Comparison of ENCODE assay signal across 23 mouse cellular contexts in genomic region chr9:55307557-55307956, GRCm38 (mm10). TPM values are rescaled to one million over a fixed set of nuclear protein-coding genes. Genes with fewer than 3 reads are reported as not detected.
DNase-seq lines count a peak whose midpoint lies in the region; ATAC-seq and TF ChIP-seq lines count a peak whose summit lies in the region.
"Had no signal": no experiment of that assay in that cellular context is flagged by ENCODE, and none has a peak within 500 bp of the region (broad histone marks: within the 10 kb centered on the region; RNA-seq: fewer than 3 reads in every experiment).

No protein-coding gene starts in this region.

- no peak for TF ChIP-seq POLR2A in liver, adult 2 months (IDR thresholded peaks at IDR 0.05; ENCODE audit: extremely low read depth, insufficient read depth, low read length)
- no peak for TF ChIP-seq POLR2A in MEL (IDR thresholded peaks at IDR 0.05; ENCODE audit: control insufficient read depth in 1 of 2, insufficient read depth in 1 of 2, low read depth in 1 of 2, low read length in 2 of 2, poor library complexity in 1 of 2)

- 56% methylated on average over 5 of the region's 5 CpGs for WGBS in liver, adult 2 months

- no peaks in the 10 kb centered on the region for H3K9me3 ChIP-seq in MEL (replicated peaks; ENCODE audit: insufficient read depth, low read length)
- H3K9me3 ChIP-seq: embryonic facial prominence, embryonic 10.5 days; forebrain, embryonic 13.5 days; heart, embryonic 15.5 days; hindbrain, embryonic 10.5 days; intestine, embryonic 15.5 days had no signal

- DNase-seq in liver, adult 2 months (ENCODE audit: extremely low read depth, low read depth, low spot score), result peak; percentile 40
- DNase-seq in liver (no peak), 416B (ENCODE audit: low read depth) (peak; percentile 75), MEL (ENCODE audit: low read depth, low spot score) (peak; percentile 77)
- DNase-seq in right cerebral cortex, adult 18-20 months, result no peak
- DNase-seq in cerebellum, adult 9-10 months, result no peak
- no peak for DNase-seq in right cerebral cortex, postnatal 36 days (ENCODE audit: low spot score in 2 of 2)
- DNase-seq: adrenal gland, adult 2 months; adrenal gland, postnatal 25 days; cerebellum, adult 11 months; cerebellum, adult 8-10 months; cerebellum, postnatal 36 days; forebrain, postnatal 0 days; gastrocnemius, postnatal 14 days; heart, adult 18-20 months; heart, postnatal 14 days had no signal

- no peaks in the 10 kb centered on the region for H3K27me3 ChIP-seq in liver, adult 2 months (ENCODE audit: control insufficient read depth, insufficient read depth, low read length)
- no peaks in the 10 kb centered on the region for H3K27me3 ChIP-seq in MEL (ENCODE audit: control insufficient read depth in 1 of 2, insufficient read depth in 2 of 2, low read length in 2 of 2)
- H3K27me3 ChIP-seq: forebrain, embryonic 13.5 days; heart, embryonic 15.5 days; intestine, embryonic 15.5 days had no signal

- H3K36me3 ChIP-seq in liver, adult 2 months (ENCODE audit: control insufficient read depth, insufficient read depth, low read length), result no peaks in the 10 kb centered on the region
- H3K36me3 ChIP-seq in MEL (ENCODE audit: control insufficient read depth in 1 of 2, insufficient read depth in 2 of 2, low read length in 2 of 2), result peaks cover 0 to 13% of the 10 kb centered on the region in 2 experiments; a peak in 2 of 4 replicates
- H3K36me3 ChIP-seq: embryonic facial prominence, embryonic 10.5 days; heart, embryonic 15.5 days; hindbrain, embryonic 10.5 days; intestine, embryonic 15.5 days had no signal

- H3K27ac ChIP-seq in liver, adult 2 months (replicated peaks; ENCODE audit: insufficient read depth, low read depth, low read length), result no peak overlapping the region
- 0 out of 2 replicates have a peak overlapping the region, but pooled peaks have one; percentile 16 for H3K27ac ChIP-seq in MEL (ENCODE audit: control insufficient read depth, low read depth, low read length)
- H3K27ac ChIP-seq: embryonic facial prominence, embryonic 10.5 days; forebrain, embryonic 13.5 days; heart, embryonic 15.5 days; hindbrain, embryonic 10.5 days; hindbrain, embryonic 14.5 days; intestine, embryonic 15.5 days had no signal

- no peak for TF ChIP-seq RAD21 in MEL (IDR thresholded peaks at IDR 0.05; ENCODE audit: low read depth, low read length)

- TF ChIP-seq CTCF in liver, adult 2 months (IDR thresholded peaks at IDR 0.05; ENCODE audit: low read depth, low read length), result no peak
- no peak for TF ChIP-seq CTCF in MEL (IDR thresholded peaks at IDR 0.05 in 2 of 3, conservative IDR thresholded peaks at IDR 0.05 in 1 of 3; ENCODE audit: control insufficient read depth in 1 of 3, insufficient read depth in 1 of 3, low read depth in 2 of 3, low read length in 3 of 3, poor library complexity in 1 of 3, severe bottlenecking in 1 of 3)

- peaks cover 9% of the 10 kb centered on the region for H3K4me1 ChIP-seq in liver, adult 2 months (ENCODE audit: control insufficient read depth, insufficient read depth, low read length)
- H3K4me1 ChIP-seq in MEL (ENCODE audit: control insufficient read depth in 1 of 2, insufficient read depth in 2 of 2, low read length in 2 of 2), result peaks cover 3 to 17% of the 10 kb centered on the region in 2 experiments; a peak in 3 of 4 replicates
- H3K4me1 ChIP-seq: forebrain, embryonic 13.5 days; heart, embryonic 15.5 days; hindbrain, embryonic 10.5 days; intestine, embryonic 15.5 days had no signal

- ATAC-seq in common myeloid progenitor, adult 5-6 weeks (replicated peaks; ENCODE audit: low read depth, poor library complexity, severe bottlenecking), result peak; percentile 19; the same call in 1 of the 2 replicates
- ATAC-seq: forebrain, embryonic 13.5 days; forebrain, postnatal 0 days; intestine, embryonic 15.5 days had no signal

- H3K4me3 ChIP-seq in liver, adult 2 months (ENCODE audit: insufficient read depth, low read depth, low read length), result no peak overlapping the region
- H3K4me3 ChIP-seq in MEL (ENCODE audit: control insufficient read depth in 1 of 2, insufficient read depth in 1 of 2, low read depth in 2 of 2, low read length in 2 of 2), result peak overlapping the region; percentile 28 to 49
- H3K4me3 ChIP-seq: embryonic facial prominence, embryonic 10.5 days; forebrain, embryonic 13.5 days; heart, embryonic 15.5 days; hindbrain, embryonic 10.5 days; intestine, embryonic 15.5 days had no signal

- H3K9ac ChIP-seq in liver, adult 2 months (ENCODE audit: low read depth, low read length), result no peak overlapping the region
- H3K9ac ChIP-seq in MEL (ENCODE audit: control insufficient read depth, low read depth, low read length, poor library complexity, severe bottlenecking), result peak overlapping the region; percentile 47
- H3K9ac ChIP-seq: forebrain, embryonic 13.5 days; forebrain, postnatal 0 days; heart, embryonic 15.5 days; hindbrain, embryonic 14.5 days; intestine, embryonic 15.5 days had no signal

- no peaks in the 10 kb centered on the region for H3K79me2 ChIP-seq in liver, adult 2 months (ENCODE audit: control insufficient read depth, insufficient read depth, low read length)
- no peaks in the 10 kb centered on the region for H3K79me2 ChIP-seq in MEL (ENCODE audit: control insufficient read depth, insufficient read depth, low read length, poor library complexity)

- TF ChIP-seq EP300 in MEL (IDR thresholded peaks at IDR 0.05; ENCODE audit: low read depth in 1 of 2, low read length in 2 of 2), result peak in 1 of 2 experiments; percentile 31; a peak in 1 of 4 replicates

TF ChIP-seq in MEL, 35 proteins besides CTCF, POLR2A, EP300 and RAD21:
- peak; percentile 34; the same call in 1 of the 2 replicates for TF ChIP-seq GABPA (IDR thresholded peaks at IDR 0.05; ENCODE audit: low read depth, low read length)
- TF ChIP-seq NRF1 (IDR thresholded peaks at IDR 0.05; ENCODE audit: insufficient read depth, low read depth, low read length, poor library complexity, severe bottlenecking), result no peak
- no peak; the same call in 1 of the 2 replicates for TF ChIP-seq SIN3A (IDR thresholded peaks at IDR 0.05; ENCODE audit: low read length)
- 0 out of 2 replicates have a peak, but pooled peaks have one; percentile 13 for TF ChIP-seq GATA1 (IDR thresholded peaks at IDR 0.05; ENCODE audit: low read depth, low read length)
- TF ChIP-seq NELFE (IDR thresholded peaks at IDR 0.05; ENCODE audit: low read depth, low read length), result no peak
- TF ChIP-seq MAFK (IDR thresholded peaks at IDR 0.05; ENCODE audit: borderline replicate concordance, low read depth, low read length), result peak; percentile 34; the same call in 1 of the 2 replicates

RNA-seq across cellular contexts. Expression of gene Nrg4, which starts 19.1 kb away (rescaled TPM):
- total RNA-seq in liver, adult 2 months (2014; rRNA removed), result 24.2 and 24.7 TPM in 2 replicates
- polyA plus RNA-seq in liver, adult 2 months (2012; rRNA removed), result 4.5 and 5.3 TPM in 2 replicates
- total RNA-seq in MEL (2012; rRNA removed), result 0.08 TPM in 1 of 2 replicates, not detected in the other
- polyA plus RNA-seq in MEL (2012; ENCODE audit: insufficient read depth in 1 of 2, insufficient read length in 2 of 2, low read depth in 1 of 2, low replicate concordance in 2 of 2, missing spikeins in 1 of 2), result under 1 TPM in 1 of 2 experiments, not detected in 1; 0.67 TPM
- 2.4 and 4.6 TPM in 2 replicates for total RNA-seq in common myeloid progenitor, adult 5-6 weeks (2017)

RNA-seq across cellular contexts. Expression of gene Tmem266, which starts 19.2 kb away (rescaled TPM):
- 1.5 TPM in 2 replicates for total RNA-seq in liver, adult 2 months (2014; rRNA removed)
- polyA plus RNA-seq in liver, adult 2 months (2012; rRNA removed), result 1.5 and 1.7 TPM in 2 replicates
- total RNA-seq in MEL (2012; rRNA removed), result not detected in 2 replicates
- not detected for polyA plus RNA-seq in MEL (2012; ENCODE audit: insufficient read depth in 1 of 2, insufficient read length in 2 of 2, low read depth in 1 of 2, low replicate concordance in 2 of 2, missing spikeins in 1 of 2)
- not detected in 2 replicates for total RNA-seq in common myeloid progenitor, adult 5-6 weeks (2017)

Comparison
In these comparisons a context has a peak if more than half of its experiments do, and no peak if none do; other contexts are left out.
1. DNase-seq: peak in liver, adult 2 months (single experiment), 416B (single experiment) and MEL (single experiment); none in liver (single experiment), right cerebral cortex, adult 18-20 months (single experiment), cerebellum, adult 9-10 months (single experiment) and right cerebral cortex, postnatal 36 days (0 of 2).